Mouse (Mus musculus): ENCODE results near the gene Kcnd3. TPM values are rescaled to one million over a fixed set of nuclear protein-coding genes. Genes with fewer than 3 reads are reported as not detected.

The Kcnd3 gene
- polyA plus RNA-seq, 1 experiment from 2014 or later, result 10.2 TPM

DNA sequence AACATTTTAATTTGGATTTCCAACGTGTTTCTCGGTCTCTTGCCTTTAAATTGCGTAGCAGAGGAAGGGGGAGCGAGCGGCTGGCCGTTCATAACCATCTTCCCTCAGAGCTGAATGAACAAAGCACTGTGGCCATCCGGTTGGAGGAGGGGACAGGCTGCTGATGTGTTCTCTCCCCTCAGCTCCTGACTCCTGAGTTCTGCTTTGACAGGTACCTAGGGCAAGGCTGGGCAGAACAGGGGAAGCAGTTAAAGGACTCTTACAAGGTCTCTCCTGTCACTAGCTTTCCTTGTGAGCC is 53.7 kb downstream of the Kcnd3 start:
- H3K4me3 ChIP-seq (replicated peaks), result no peak overlapping the region
- no peaks in the 10 kb centered on the region for H3K27me3 ChIP-seq
- H3K9ac ChIP-seq (replicated peaks), result peak overlapping the region; percentile 28; the same call in 1 of the 2 replicates
- no peaks in the 10 kb centered on the region for H3K36me3 ChIP-seq
- H3K4me2 ChIP-seq (replicated peaks), result no peak overlapping the region
- ATAC-seq, result peak; percentile 29
- no peaks in the 10 kb centered on the region for H3K9me3 ChIP-seq
- peaks cover 22% of the 10 kb centered on the region for H3K4me1 ChIP-seq (replicated peaks)
- 26% methylated on average over 7 of the region's 7 CpGs for WGBS
- H3K27ac ChIP-seq, result peak overlapping the region; percentile 54

GRCm38 (mm10) chr3:105506592-105506991 is 54.5 kb downstream of the Kcnd3 start:
- Histone ChIP-seq H3K27me3 (no peaks in the 10 kb centered on the region), H3K9ac (replicated peaks) (no peak overlapping the region), H3K27ac (0 out of 2 replicates have a peak overlapping the region, but pooled peaks have one; percentile 54), H3K4me3 (replicated peaks) (no peak overlapping the region), H3K36me3 (no peaks in the 10 kb centered on the region), H3K9me3 (no peaks in the 10 kb centered on the region), H3K4me2 (replicated peaks) (no peak overlapping the region), H3K4me1 (replicated peaks) (peaks cover 23% of the 10 kb centered on the region)
- 81% methylated on average over 4 of the region's 4 CpGs for WGBS
- no peak for ATAC-seq

GRCm38 (mm10) chr3:105509321-105509720 is 57.2 kb downstream of the Kcnd3 start:
- peaks cover 29% of the 10 kb centered on the region for H3K4me1 ChIP-seq (replicated peaks)
- H3K4me2 ChIP-seq (replicated peaks), result no peak overlapping the region
- 84% methylated on average over 4 of the region's 4 CpGs for WGBS
- no peaks in the 10 kb centered on the region for H3K27me3 ChIP-seq
- H3K36me3 ChIP-seq, result no peaks in the 10 kb centered on the region
- no peak overlapping the region for H3K9ac ChIP-seq (replicated peaks)
- H3K9me3 ChIP-seq, result no peaks in the 10 kb centered on the region
- ATAC-seq, result no peak
- H3K27ac ChIP-seq, result no peak overlapping the region
- no peak overlapping the region for H3K4me3 ChIP-seq (replicated peaks)

DNA sequence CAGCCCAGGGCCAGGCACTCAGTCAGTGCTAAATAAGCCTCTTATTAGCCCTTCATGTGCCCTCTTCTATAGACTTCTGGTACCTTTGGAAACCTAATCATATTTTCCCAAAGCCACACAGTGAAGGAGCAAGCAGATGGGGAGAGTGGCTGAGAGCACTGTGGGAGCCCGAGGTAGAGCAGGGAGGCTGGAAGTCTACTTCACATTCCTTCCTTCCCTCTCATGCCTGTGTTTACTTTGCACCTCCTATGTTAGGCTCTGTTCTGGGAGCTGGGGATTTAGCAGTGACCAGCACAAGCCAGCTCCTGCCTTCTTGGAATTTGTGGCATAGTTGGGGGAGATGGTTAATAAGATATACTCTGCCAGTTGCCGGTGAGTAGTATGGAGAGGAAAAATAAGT is 59.7 kb downstream of the Kcnd3 start:
- Histone ChIP-seq H3K4me3 (replicated peaks) (no peak overlapping the region), H3K27ac (no peak overlapping the region), H3K4me2 (replicated peaks) (no peak overlapping the region), H3K4me1 (replicated peaks) (peaks cover 24% of the 10 kb centered on the region), H3K9me3 (no peaks in the 10 kb centered on the region), H3K9ac (replicated peaks) (no peak overlapping the region), H3K27me3 (no peaks in the 10 kb centered on the region), H3K36me3 (no peaks in the 10 kb centered on the region)
- ATAC-seq, result no peak
- WGBS, result 71% methylated on average over 2 of the region's 2 CpGs

- H3K27ac ChIP-seq, result no peak overlapping the region
- no peaks in the 10 kb centered on the region for H3K9me3 ChIP-seq
- H3K9ac ChIP-seq (replicated peaks), result no peak overlapping the region
- ATAC-seq, result no peak
- H3K4me2 ChIP-seq (replicated peaks), result no peak overlapping the region
- H3K36me3 ChIP-seq, result no peaks in the 10 kb centered on the region
- peaks cover 32% of the 10 kb centered on the region for H3K4me1 ChIP-seq (replicated peaks)
- no peaks in the 10 kb centered on the region for H3K27me3 ChIP-seq
- WGBS, result 72% methylated on average over 3 of the region's 3 CpGs
- H3K4me3 ChIP-seq (replicated peaks), result no peak overlapping the region
These were observed 62.1 kb downstream of the Kcnd3 start for GRCm38 (mm10) chr3:105514215-105514614.

DNA sequence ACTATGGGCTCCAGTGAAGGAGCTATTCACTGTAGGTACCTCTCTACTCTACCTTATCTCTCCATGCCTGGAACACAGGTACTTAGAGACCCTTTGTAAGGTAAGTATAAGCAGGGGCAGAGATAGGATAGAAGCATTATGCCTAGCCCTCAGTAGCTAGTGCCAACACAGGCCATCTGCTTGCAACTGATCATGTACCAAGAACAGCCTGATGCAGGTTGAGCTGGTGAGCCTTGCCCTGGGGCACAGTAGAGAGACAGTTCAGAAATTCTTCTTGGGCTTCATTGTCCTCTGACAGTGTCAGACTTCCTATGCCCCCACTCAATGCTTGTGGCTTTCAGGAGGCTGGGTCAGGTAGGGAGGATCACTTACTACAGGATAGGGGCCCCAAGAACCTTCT is 62.9 kb downstream of the Kcnd3 start:
- ATAC-seq, result no peak
- peaks cover 31% of the 10 kb centered on the region for H3K4me1 ChIP-seq (replicated peaks)
- no peaks in the 10 kb centered on the region for H3K9me3 ChIP-seq
- no peaks in the 10 kb centered on the region for H3K36me3 ChIP-seq
- no peak overlapping the region for H3K9ac ChIP-seq (replicated peaks)
- H3K4me2 ChIP-seq (replicated peaks), result no peak overlapping the region
- no peak overlapping the region for H3K4me3 ChIP-seq (replicated peaks)
- no peak overlapping the region for H3K27ac ChIP-seq
- no peaks in the 10 kb centered on the region for H3K27me3 ChIP-seq

GRCm38 (mm10) chr3:105515640-105516039 is 63.5 kb downstream of the Kcnd3 start:
- 91% methylated on average over 1 of the region's 1 CpGs for WGBS
- H3K4me2 ChIP-seq (replicated peaks), result no peak overlapping the region
- H3K9ac ChIP-seq (replicated peaks), result no peak overlapping the region
- H3K27me3 ChIP-seq, result no peaks in the 10 kb centered on the region
- H3K4me3 ChIP-seq (replicated peaks), result no peak overlapping the region
- no peak overlapping the region for H3K27ac ChIP-seq
- ATAC-seq, result no peak
- H3K9me3 ChIP-seq, result no peaks in the 10 kb centered on the region
- H3K36me3 ChIP-seq, result no peaks in the 10 kb centered on the region
- peaks cover 25% of the 10 kb centered on the region for H3K4me1 ChIP-seq (replicated peaks)

DNA sequence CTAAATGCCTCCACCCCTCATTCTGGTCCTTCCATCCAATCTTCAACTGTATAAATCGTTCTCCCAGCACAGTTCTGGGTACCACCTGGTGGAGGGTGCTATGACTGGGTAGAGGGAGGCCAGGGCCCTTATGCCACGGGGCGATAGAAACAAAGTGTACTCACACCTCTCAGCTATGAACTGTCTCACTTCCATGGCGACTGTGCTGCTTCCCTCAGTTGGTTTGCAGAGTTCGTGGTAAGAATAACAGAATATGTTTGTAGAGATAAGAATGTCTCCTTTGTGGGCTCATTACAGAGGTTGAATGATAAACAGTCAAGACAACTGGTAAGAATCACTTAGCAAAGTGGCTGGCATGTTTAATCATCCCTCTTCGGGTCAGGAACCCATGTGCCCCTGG is 68.3 kb downstream of the Kcnd3 start:
- Histone ChIP-seq H3K9ac (replicated peaks) (no peak overlapping the region), H3K36me3 (no peaks in the 10 kb centered on the region), H3K4me2 (replicated peaks) (no peak overlapping the region), H3K4me1 (replicated peaks) (peaks cover 25% of the 10 kb centered on the region), H3K9me3 (no peaks in the 10 kb centered on the region), H3K27me3 (no peaks in the 10 kb centered on the region), H3K27ac (no peak overlapping the region), H3K4me3 (replicated peaks) (no peak overlapping the region)
- WGBS, result 82% methylated on average over 6 of the region's 6 CpGs
- no peak for ATAC-seq

DNA sequence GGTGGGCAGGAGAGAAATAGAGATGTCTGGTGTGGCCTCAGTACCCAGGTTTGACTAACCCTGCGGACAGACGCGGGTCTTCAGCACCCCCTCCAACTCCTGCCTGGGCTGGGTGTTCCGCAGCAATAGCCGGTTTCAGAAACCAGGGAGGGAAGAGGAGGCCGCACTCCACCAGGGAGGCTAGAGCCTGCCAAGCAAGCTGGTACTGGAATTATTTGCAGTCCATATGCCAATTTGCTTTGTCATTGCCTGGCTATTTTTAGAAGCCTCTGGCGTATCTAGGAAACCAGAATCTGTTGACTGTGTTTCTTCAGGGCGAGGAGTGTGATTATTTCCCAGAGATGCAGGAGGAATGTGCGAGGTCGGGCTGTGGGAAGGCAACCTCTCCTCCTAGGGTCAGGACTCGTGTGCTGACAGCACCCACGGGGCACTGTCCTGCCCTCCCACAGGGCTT is 69.1 kb downstream of the Kcnd3 start:
- WGBS, result 76% methylated on average over 12 of the region's 12 CpGs

GRCm38 (mm10) chr3:105521639-105522038 is 69.5 kb downstream of the Kcnd3 start:
- H3K4me1 ChIP-seq (replicated peaks), result peaks cover 19% of the 10 kb centered on the region
- H3K4me2 ChIP-seq (replicated peaks), result no peak overlapping the region
- no peak for ATAC-seq
- no peaks in the 10 kb centered on the region for H3K36me3 ChIP-seq
- H3K27ac ChIP-seq, result no peak overlapping the region
- no peak overlapping the region for H3K9ac ChIP-seq (replicated peaks)
- H3K27me3 ChIP-seq, result no peaks in the 10 kb centered on the region
- no peak overlapping the region for H3K4me3 ChIP-seq (replicated peaks)
- H3K9me3 ChIP-seq, result no peaks in the 10 kb centered on the region
- 86% methylated on average over 4 of the region's 4 CpGs for whole genome bisulfite sequencing

More for the DNA sequence above, 69.1 kb downstream of the Kcnd3 start:
- Histone ChIP-seq H3K4me3 (replicated peaks) (no peak overlapping the region), H3K9ac (replicated peaks) (no peak overlapping the region), H3K36me3 (no peaks in the 10 kb centered on the region), H3K27me3 (no peaks in the 10 kb centered on the region), H3K4me2 (replicated peaks) (no peak overlapping the region), H3K9me3 (no peaks in the 10 kb centered on the region), H3K4me1 (replicated peaks) (peaks cover 23% of the 10 kb centered on the region), H3K27ac (no peak overlapping the region)
- ATAC-seq, result peak; percentile 55; the same call in 1 of the 2 replicates

DNA sequence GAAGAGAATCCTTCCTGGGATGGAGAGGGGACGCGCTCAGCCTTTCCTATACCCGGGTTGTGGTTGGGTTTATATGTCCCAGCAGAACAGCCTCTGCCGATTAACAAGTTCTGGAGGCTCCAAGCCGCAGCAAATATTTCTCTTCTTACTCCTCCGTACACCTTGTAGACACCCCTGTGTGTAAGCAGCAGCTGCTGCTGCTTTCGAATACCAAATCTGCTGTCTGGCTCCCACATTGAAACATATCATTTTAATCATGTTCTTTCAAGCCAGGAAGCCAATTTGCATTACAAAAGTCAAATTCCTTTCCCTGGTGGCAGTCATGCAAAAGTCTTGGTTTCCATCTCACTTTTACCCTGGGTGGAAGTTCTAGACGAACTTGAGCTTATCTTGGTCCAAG is 76.7 kb downstream of the Kcnd3 start:
- WGBS, result 42% methylated on average over 8 of the region's 8 CpGs
- Histone ChIP-seq H3K4me3 (replicated peaks) (no peak overlapping the region), H3K9ac (replicated peaks) (no peak overlapping the region), H3K27me3 (no peaks in the 10 kb centered on the region), H3K4me2 (replicated peaks) (no peak overlapping the region), H3K9me3 (no peaks in the 10 kb centered on the region), H3K4me1 (replicated peaks) (peaks cover 51% of the 10 kb centered on the region), H3K27ac (peak overlapping the region; percentile 83; the same call in 1 of the 2 replicates), H3K36me3 (no peaks in the 10 kb centered on the region)
- no peak for ATAC-seq

DNA sequence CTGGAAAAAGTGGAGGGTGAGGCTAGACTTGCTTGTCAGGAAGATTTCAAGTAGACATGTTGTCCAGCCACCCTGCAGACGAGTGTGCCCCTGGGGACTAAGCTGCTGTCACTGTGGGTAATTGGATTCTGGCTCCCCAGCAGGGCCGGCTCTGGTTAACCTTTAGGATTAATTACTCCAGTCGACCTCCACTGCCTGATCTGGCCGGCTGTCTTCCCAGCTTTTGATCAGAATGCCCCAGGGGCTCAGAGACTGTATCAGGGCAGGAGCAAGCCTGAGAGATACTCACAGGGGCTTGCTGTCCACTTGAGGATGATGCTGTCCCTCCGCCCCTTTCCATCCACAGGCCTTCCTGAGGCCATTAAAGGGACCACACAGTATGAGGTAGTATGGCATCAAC is 77.6 kb downstream of the Kcnd3 start:
- WGBS, result 2% methylated on average over 5 of the region's 5 CpGs
- Histone ChIP-seq H3K27ac (peak overlapping the region; percentile 83), H3K4me3 (replicated peaks) (no peak overlapping the region), H3K4me2 (replicated peaks) (no peak overlapping the region; the same call in 1 of the 2 replicates), H3K4me1 (replicated peaks) (peaks cover 51% of the 10 kb centered on the region), H3K36me3 (no peaks in the 10 kb centered on the region), H3K27me3 (no peaks in the 10 kb centered on the region), H3K9me3 (no peaks in the 10 kb centered on the region), H3K9ac (replicated peaks) (no peak overlapping the region)
- peak; percentile 41 for ATAC-seq

DNA sequence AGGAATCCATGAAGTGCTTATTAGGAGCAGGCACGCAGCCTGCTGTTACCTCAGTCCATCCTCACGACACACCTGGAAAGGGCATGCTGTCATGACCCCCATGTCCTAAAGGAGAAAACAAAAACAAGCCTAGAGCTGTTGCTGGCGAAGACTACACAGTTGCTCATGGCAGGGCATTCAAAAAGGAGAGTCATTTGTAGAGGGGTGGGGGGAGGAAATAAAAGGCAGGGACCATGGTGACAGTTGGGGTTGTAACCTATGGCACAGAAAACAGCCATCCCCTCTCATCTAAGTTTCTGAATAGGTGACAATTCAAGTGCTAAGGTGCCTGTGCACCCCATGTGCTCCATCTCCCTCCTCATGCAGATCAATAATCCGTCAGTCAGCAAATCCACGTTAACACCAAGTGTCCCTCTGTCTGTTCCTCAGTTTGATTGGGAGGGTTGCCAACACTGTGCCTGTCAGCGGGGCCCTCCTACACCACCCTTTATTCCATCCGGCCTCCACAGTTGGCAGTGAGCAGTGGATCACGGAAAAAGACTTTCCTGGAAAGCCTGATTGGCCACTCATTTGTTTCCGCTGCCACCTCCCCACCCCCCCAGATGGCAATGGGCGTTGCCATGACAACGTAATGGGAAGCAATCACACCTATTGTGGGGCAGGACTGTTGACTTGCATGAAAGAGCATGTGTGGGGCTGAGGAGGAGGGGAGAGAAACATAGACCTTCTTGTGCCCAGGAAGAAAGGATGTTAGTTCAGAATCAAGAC is 78.4 kb downstream of the Kcnd3 start:
- Histone ChIP-seq H3K9me3 (no peaks in the 10 kb centered on the region), H3K36me3 (no peaks in the 10 kb centered on the region), H3K27ac (peak overlapping the region; percentile 83), H3K4me2 (replicated peaks) (peak overlapping the region; percentile 43), H3K4me1 (replicated peaks) (peaks cover 51% of the 10 kb centered on the region), H3K4me3 (replicated peaks) (no peak overlapping the region), H3K27me3 (no peaks in the 10 kb centered on the region), H3K9ac (replicated peaks) (no peak overlapping the region)
- 12% methylated on average over 11 of the region's 11 CpGs for WGBS
- peak; percentile 88 for ATAC-seq
